Mouse (Mus musculus) limb, embryonic 11.5 days (tissue): ENCODE measurements around the gene Tmod1. TPM values are rescaled to one million over a fixed set of nuclear protein-coding genes. Genes with fewer than 3 reads are reported as not detected.

Source experiments
- ATAC-seq: fragments of 200-750 bp; cut with Nextera tagmentation; 2 replicates; pipeline ENCODE4 v1.8.0; 2017; ENCODE audit warnings: low read depth; ENCODE audit not compliant: insufficient number of reproducible peaks, low FRiP score, low TSS enrichment
- DNase-seq: peaks from one replicate; pipeline ENCODE4 v3.0.0-alpha.2; 2015; ENCODE audit warnings: low spot score
- H3K27ac ChIP-seq: fragments of 300-500 bp; sonication (generic); replicated peaks from 2 replicates; pipeline ENCODE4 v1.5.1; 2014; ENCODE audit warnings: low read depth, mild to moderate bottlenecking, low read length
- H3K27me3 ChIP-seq: fragments of 300-500 bp; sonication (generic); 2 replicates; pipeline ENCODE4 v1.6.1; 2014; ENCODE audit warnings: mild to moderate bottlenecking, low read length, mixed read lengths; ENCODE audit not compliant: control insufficient read depth, insufficient read depth
- H3K36me3 ChIP-seq: fragments of 300-500 bp; sonication (generic); 2 replicates; pipeline ENCODE4 v1.6.1; 2014; ENCODE audit warnings: mild to moderate bottlenecking, low read length, moderate library complexity, mixed read lengths; ENCODE audit not compliant: control insufficient read depth, insufficient read depth
- H3K4me1 ChIP-seq: fragments of 300-500 bp; sonication (generic); 2 replicates; pipeline ENCODE4 v1.6.1; 2014; ENCODE audit warnings: low read length, mixed read lengths; ENCODE audit not compliant: control insufficient read depth, insufficient read depth
- H3K4me2 ChIP-seq: fragments of 300-500 bp; sonication (generic); 2 replicates; pipeline ENCODE4 v1.6.1; 2014; ENCODE audit warnings: low read depth, mild to moderate bottlenecking, moderate library complexity; ENCODE audit not compliant: severe bottlenecking
- H3K4me3 ChIP-seq: fragments of 300-500 bp; sonication (generic); 2 replicates; pipeline ENCODE4 v1.5.1; 2014; ENCODE audit warnings: low read depth, low read length
- H3K9ac ChIP-seq: fragments of 300-500 bp; sonication (generic); 2 replicates; pipeline ENCODE4 v1.6.1; 2014; ENCODE audit warnings: mild to moderate bottlenecking, low read length
- H3K9me3 ChIP-seq: fragments of 300-500 bp; sonication (generic); 2 replicates; pipeline ENCODE4 v1.6.1; 2016; ENCODE audit warnings: low read length; ENCODE audit not compliant: control insufficient read depth
- WGBS: fragments of 180-500 bp; shearing (Covaris S2); extraction: QIAGEN DNeasy Blood & Tissue Kit; methylation state at CpG from one replicate; pipeline ENCODE4 v1.1.7; 2014; 5-methylcytosine and 5-hydroxymethylcytosine counted together
- polyA plus RNA-seq: library from polyadenylated mRNA; unstranded; fragments of >200 nt; fragmentation: Nextera tagmentation; extraction: Ambion mirVana; gene quantifications from 2 replicates; pipeline ENCODE4 v1.2.1, GENCODE M21; 2014

Gene Tmod1
- polyA plus RNA-seq, 1 experiment from 2014 or later: 2.1 TPM

DNA sequence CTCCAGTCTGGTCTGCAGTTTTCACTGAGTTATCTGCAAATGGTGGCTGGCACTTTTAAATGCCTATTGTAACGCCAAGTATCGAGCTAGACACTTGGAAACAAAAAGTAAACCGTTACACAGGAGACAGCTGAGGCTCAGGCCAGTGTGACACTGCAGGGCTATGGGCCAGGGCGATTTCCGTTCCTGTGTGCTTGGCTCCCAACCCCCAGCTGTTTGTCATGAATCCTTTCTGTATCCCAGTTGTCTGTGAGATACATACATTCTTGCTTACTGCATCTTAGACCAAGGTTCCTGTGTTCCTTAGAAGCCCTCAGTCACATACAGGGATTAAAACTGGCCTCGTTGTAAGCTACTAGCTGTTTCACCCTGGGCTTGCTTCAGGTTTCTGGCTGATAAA lies 10.5 kb upstream of the Tmod1 start:
- H3K36me3 ChIP-seq: no peaks in the 10 kb centered on the region
- DNase-seq (no peak), ATAC-seq (no peak)
- peaks cover 1% of the 10 kb centered on the region; the same call in 1 of the 2 replicates for H3K4me1 ChIP-seq
- H3K9ac ChIP-seq: no peak overlapping the region
- no peaks in the 10 kb centered on the region for H3K27me3 ChIP-seq
- H3K4me3 ChIP-seq: no peak overlapping the region
- H3K27ac ChIP-seq: no peak overlapping the region
- H3K9me3 ChIP-seq: no peaks in the 10 kb centered on the region
- H3K4me2 ChIP-seq: no peak overlapping the region
- 80% methylated on average over 6 of the region's 6 CpGs for WGBS

DNA sequence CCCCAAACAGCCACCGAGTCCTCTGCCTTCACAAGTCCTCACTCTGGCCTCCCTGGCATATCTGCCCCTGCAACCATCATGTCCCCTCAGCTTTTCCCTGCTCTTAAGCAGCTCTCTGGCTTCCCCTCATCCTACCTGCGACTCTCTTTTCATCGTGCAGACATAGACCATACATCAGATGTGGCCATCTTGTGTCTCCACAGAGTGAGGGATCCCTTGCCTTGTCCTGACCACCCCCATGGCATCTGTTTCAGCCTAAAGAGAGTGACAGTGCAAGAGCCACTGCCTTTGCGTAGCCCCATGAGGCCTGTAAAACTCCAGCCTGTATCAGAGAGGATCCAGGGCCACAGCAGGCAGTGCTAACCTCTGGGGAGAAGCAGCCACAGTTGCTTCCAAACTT lies 10.0 kb upstream of the Tmod1 start:
- H3K4me1 ChIP-seq: no peaks in the 10 kb centered on the region
- H3K9me3 ChIP-seq: no peaks in the 10 kb centered on the region
- no peak overlapping the region for H3K4me2 ChIP-seq
- H3K4me3 ChIP-seq: no peak overlapping the region
- DNase-seq (no peak), ATAC-seq (no peak)
- H3K9ac ChIP-seq: no peak overlapping the region
- H3K27me3 ChIP-seq: no peaks in the 10 kb centered on the region
- WGBS: 81% methylated on average over 4 of the region's 4 CpGs
- no peaks in the 10 kb centered on the region for H3K36me3 ChIP-seq
- H3K27ac ChIP-seq: no peak overlapping the region

DNA sequence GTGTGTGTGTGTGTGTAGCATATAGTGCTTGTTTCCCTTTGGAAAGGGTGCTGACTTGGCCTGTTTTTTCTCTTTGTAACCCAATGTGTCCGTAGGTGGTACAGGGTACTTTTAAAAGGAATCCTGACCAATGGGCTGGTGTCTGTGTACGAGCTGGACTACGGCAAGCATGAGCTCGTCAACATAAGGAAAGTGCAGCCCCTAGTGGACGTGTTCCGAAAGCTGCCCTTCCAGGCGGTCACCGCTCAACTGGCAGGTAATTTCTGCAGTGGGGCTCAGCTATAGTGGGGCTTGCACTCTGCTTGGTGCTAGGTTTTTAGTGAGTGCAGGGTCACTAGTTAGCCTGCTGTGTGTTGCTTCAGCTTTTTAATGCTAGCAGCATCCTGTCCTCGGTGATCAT lies 9.2 kb upstream of the Tmod1 start:
- Histone ChIP-seq H3K27me3 (no peaks in the 10 kb centered on the region), H3K4me2 (no peak overlapping the region), H3K4me3 (no peak overlapping the region), H3K27ac (no peak overlapping the region), H3K4me1 (no peaks in the 10 kb centered on the region), H3K9ac (no peak overlapping the region), H3K36me3 (no peaks in the 10 kb centered on the region), H3K9me3 (no peaks in the 10 kb centered on the region)
- DNase-seq (peak; percentile 63), ATAC-seq (no peak)
- WGBS: 55% methylated on average over 9 of the region's 9 CpGs

DNA sequence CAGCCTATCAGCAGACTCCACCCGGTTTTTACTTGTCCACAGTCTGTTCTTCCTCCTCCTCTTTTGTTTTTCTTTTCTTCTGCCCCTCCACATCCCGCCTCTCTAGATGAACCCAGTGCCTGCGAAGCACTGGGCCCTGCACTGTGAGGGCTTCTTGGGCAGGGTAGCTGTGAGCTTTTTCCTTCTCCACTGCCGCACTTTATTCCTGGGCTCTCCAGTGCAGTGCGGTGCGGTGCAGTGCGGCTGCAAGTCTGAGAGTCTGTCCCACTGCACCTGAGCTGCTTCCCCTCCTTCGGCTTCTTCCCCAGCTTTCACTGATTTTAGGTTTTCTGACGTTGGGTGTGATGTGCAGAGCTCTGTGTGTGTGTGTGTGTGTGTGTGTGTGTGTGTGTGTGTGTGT lies 6.3 kb upstream of the Tmod1 start:
- ATAC-seq: no peak
- H3K36me3 ChIP-seq: no peaks in the 10 kb centered on the region
- no peak for DNase-seq
- no peak overlapping the region for H3K27ac ChIP-seq
- no peak overlapping the region for H3K4me2 ChIP-seq
- H3K9ac ChIP-seq: no peak overlapping the region
- H3K9me3 ChIP-seq: no peaks in the 10 kb centered on the region
- 0 out of 2 replicates have a peak, but pooled peaks cover 4% of the 10 kb centered on the region for H3K27me3 ChIP-seq
- H3K4me1 ChIP-seq: no peaks in the 10 kb centered on the region
- no peak overlapping the region for H3K4me3 ChIP-seq
- 67% methylated on average over 9 of the region's 9 CpGs for WGBS

DNA sequence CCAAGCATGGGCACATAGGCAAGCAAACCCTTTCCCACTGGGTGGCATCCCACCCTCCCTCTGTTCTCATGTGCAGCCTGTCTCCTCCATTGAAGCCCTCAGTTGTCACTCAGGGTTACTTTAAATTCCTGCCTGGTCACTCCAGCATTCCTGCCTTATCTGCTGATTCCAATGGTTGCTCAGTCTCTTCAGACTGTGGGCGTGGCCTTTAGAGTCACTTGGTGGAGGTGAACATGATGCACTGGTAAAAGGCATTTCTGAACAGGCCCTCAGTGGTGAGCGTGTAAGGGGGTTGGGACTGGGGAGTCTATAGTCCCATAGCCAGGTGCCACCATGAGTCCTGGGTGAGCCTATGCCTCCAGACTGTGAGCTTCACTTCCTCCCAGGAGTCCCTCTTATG lies 5.5 kb upstream of the Tmod1 start:
- H3K9me3 ChIP-seq: no peaks in the 10 kb centered on the region
- no peaks in the 10 kb centered on the region for H3K36me3 ChIP-seq
- no peak overlapping the region for H3K4me3 ChIP-seq
- ATAC-seq (no peak), DNase-seq (no peak)
- H3K27me3 ChIP-seq: peaks cover 10% of the 10 kb centered on the region
- no peaks in the 10 kb centered on the region for H3K4me1 ChIP-seq
- 81% methylated on average over 2 of the region's 2 CpGs for WGBS
- no peak overlapping the region for H3K27ac ChIP-seq
- H3K4me2 ChIP-seq: no peak overlapping the region
- H3K9ac ChIP-seq: no peak overlapping the region

DNA sequence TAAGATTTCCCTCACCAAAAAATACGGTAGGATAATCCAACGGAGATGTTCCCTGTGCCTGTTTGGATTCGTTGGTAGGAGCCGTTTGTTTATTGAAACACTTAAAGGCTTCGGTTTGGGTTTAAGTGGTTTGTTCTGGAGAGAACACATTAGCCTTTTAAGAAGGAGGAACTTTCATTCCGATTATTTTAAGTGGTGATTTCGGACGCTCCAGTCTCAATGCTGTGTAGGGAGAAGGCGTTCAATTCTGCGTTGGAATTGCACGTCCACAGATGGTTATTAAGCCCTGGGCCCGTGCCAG lies 194 bp upstream of the Tmod1 start:
- H3K27me3 ChIP-seq: peaks cover 35% of the 10 kb centered on the region
- no peaks in the 10 kb centered on the region for H3K36me3 ChIP-seq
- ATAC-seq: no peak

DNA sequence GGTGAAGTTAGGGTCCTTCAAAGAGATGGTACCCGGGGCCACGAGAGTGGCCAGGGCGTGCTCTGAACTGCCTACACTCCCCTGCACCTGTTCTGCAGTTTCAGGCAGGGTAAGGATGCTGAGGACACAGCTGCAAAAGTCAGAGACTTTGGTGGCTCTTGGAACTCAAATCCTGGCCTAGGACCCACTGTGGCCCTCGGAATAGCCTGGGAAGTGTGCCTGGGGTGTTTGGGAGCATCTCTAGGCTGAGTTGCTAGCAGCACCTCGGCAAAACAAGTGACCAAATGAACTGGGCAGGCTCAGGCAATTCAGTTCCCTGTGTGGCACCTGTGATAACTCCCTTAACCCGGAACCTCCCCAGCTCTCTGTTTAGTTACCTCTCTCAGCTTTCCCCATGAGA lies 1.2 kb downstream of the Tmod1 start:
- Histone ChIP-seq H3K27me3 (peaks cover 35% of the 10 kb centered on the region), H3K9ac (no peak overlapping the region), H3K4me2 (peak overlapping the region; percentile 95; the same call in 1 of the 2 replicates), H3K36me3 (no peaks in the 10 kb centered on the region), H3K9me3 (no peaks in the 10 kb centered on the region), H3K4me3 (peak overlapping the region; percentile 55), H3K27ac (no peak overlapping the region), H3K4me1 (peaks cover 10% of the 10 kb centered on the region; the same call in 1 of the 2 replicates)
- 17% methylated on average over 6 of the region's 6 CpGs for WGBS
- ATAC-seq (no peak), DNase-seq (no peak)

More for the DNA sequence above, 194 bp upstream of the Tmod1 start:
- peak overlapping the region; percentile 95 for H3K4me2 ChIP-seq
- no peak for DNase-seq
- no peak overlapping the region for H3K27ac ChIP-seq
- H3K9me3 ChIP-seq: no peaks in the 10 kb centered on the region
- H3K4me1 ChIP-seq: peaks cover 10% of the 10 kb centered on the region; the same call in 1 of the 2 replicates
- peak overlapping the region; percentile 55 for H3K4me3 ChIP-seq
- 12% methylated on average over 12 of the region's 12 CpGs for WGBS
- H3K9ac ChIP-seq: no peak overlapping the region

DNA sequence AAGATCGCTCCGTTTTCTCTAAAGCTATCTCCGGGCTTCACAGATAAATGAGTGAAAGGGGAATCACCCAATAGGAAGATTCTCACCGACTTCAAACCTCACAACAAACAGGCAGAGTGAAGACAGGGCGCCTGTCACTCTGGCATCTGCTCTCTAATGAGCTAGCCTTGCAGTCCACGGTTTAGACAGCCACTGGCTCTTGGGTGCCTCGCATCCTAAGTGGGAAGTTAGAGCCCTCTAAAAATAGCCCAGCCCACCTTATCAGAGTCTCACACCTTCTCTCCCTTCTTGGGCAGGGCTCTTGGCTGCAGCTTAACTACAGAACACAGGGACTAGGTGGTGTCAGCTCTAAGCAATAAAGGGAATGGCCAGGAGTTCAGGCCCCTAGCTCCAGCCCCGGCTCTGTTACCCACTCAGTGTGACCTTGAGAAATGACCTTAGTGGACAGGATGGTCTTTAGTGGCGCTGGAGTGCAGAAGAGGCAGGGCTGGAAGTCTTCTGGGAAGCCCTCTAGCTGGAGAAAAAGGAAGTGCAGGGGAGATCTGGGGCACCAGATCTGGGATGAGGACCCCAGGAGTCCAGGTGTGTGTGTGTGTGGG lies 2.0 kb downstream of the Tmod1 start:
- Histone ChIP-seq H3K4me1 (peaks cover 10% of the 10 kb centered on the region; the same call in 1 of the 2 replicates), H3K4me3 (no peak overlapping the region), H3K4me2 (no peak overlapping the region), H3K9me3 (no peaks in the 10 kb centered on the region), H3K27ac (no peak overlapping the region), H3K27me3 (peaks cover 35% of the 10 kb centered on the region), H3K36me3 (no peaks in the 10 kb centered on the region), H3K9ac (no peak overlapping the region)
- WGBS: 15% methylated on average over 9 of the region's 9 CpGs
- no peak for ATAC-seq
- peak; percentile 47 for DNase-seq
